Mouse (Mus musculus) heart, postnatal 0 days (tissue): ENCODE results near the gene Ttll13.

Experiments
- CTCF ChIP-seq: IDR thresholded peaks from 2 replicates; pipeline ENCODE4 v1.5.1; 2016; ENCODE audit warnings: antibody characterized with exemption, control low read depth, low read depth
- EP300 ChIP-seq: IDR thresholded peaks from 2 replicates; pipeline ENCODE4 v1.6.1; 2016; ENCODE audit warnings: antibody characterized with exemption, low read depth

GRCm38 (mm10) chr7:80268897-80269750 is 22.9 kb downstream of the Ttll13 start, which contains the start of gene Vps33b:
- TF ChIP-seq EP300 = no peak
- no peak for TF ChIP-seq CTCF
